Mouse (Mus musculus): ENCODE results near the gene Timp3.

GRCm38 (mm10) chr10:86341589-86341988 lies 41.4 kb downstream of the Timp3 start:
- no peak for TF ChIP-seq CTCF (IDR thresholded peaks at IDR 0.05)
- TF ChIP-seq EP300 (IDR thresholded peaks at IDR 0.05; ENCODE audit: insufficient read depth, low read depth, low read length), result peak; percentile 100

All from heart, adult 2 months (tissue).